Mouse (Mus musculus) liver, embryonic 14.5 days (tissue): Measurements from ENCODE around the gene Tnfrsf9.

Experiments
- CTCF ChIP-seq: IDR thresholded peaks from 2 replicates; pipeline ENCODE4 v1.5.1; 2016; ENCODE audit warnings: antibody characterized with exemption, low read depth, control low read depth
- EP300 ChIP-seq: IDR thresholded peaks from 2 replicates; pipeline ENCODE4 v1.6.1; 2016; ENCODE audit warnings: antibody characterized with exemption, low read depth

GRCm38 (mm10) chr4:150875393-150875792, 39.0 kb upstream of the Tnfrsf9 start:
- TF ChIP-seq CTCF = no peak
- TF ChIP-seq EP300 = no peak
